Mouse (Mus musculus) CD4-positive helper T cell, adult 2 months (primary cell): Measurements from ENCODE around the gene Sidt2.

ENCODE experiments used
- DNase-seq: peaks from one replicate; pipeline ENCODE4 v3.0.0-alpha.2; 2012; ENCODE audit warnings: low read depth, missing footprints, low spot score

Gene Sidt2

GRCm38 (mm10) chr9:45911673-45912072, 43.4 kb downstream of the Sidt2 start:
- peak; percentile 49 for DNase-seq

DNA sequence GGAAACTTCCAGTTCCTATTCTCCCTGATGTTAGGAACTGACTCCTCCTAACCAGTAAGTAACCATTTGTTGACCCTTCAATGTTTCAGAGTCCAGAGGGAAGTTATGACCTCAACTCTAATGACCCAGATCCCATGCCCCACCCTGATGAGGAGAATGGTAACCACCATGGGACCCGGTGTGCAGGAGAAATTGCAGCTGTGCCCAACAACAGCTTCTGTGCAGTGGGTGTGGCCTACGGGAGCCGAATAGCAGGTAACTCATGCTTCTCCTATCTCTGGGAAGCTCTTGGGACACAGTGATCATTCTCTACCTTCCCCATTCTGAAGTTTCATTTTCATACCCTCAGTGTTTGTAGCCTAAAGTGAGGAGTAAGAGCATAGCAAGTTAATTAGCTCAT, 44.1 kb downstream of the Sidt2 start:
- DNase-seq = no peak

DNA sequence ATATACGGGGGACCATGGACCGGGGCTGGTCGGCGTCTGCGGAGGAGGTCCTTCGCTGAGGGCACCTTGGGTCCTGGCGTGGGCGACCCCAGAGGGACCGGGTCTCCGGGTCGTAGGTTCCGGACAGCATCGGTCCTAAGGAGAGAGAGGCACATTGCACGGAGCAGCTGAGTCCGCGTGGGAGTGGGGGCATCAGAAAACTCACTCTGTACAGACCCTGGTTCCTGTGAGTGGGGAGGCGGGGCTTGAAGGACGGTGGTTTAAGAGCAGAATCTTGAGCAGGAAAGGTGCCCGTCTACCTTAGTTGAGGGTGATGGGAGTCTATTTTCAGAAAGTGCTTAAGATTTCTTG, 48.0 kb downstream of the Sidt2 start:
- no peak for DNase-seq

DNA sequence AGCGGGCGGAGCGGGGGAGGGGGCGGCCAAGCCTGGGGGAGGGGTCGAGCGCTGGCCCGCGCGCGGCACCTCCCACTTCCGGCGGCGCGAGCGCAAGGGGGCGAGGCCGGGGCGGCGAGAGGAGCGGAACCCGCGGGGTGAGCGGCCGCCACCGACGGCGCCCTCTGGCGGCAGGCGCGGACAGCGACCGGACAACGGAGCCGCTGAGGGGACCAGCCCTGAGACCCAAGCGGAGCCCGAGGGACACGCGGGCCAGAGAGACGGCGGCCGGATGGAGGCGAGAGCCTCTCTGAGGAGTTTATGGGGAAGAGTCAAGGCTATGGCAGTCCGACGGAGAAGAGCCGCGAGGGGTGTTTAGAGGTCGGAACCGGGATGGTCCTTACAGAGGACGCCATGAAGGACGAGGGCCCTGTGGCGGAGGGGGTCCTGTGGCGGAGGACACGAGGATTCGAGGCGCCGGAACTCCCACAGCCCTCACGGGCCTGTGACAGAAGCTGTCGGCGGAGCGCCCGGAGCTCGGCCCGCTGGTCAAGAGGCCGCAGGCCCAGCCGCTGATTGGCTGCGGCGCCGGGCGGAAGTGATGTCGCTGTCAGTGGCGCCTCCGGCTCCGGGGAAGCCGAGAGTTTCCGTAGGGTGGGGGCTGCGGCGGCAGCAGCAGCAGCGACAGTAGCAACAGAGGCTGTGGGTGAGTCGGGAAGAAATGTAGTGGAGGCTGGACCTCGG, 48.5 kb downstream of the Sidt2 start, which contains the start of the genes Pcsk7 and Rnf214:
Pcsk7 (plus strand) TSS at position 143 of the 723 bp plus-strand sequence.
Rnf214 (minus strand) TSS at position 557 of the 723 bp plus-strand sequence.
- DNase-seq = peak; percentile 91

GRCm38 (mm10) chr9:45905811-45906237, 49.2 kb downstream of the Sidt2 start:
- DNase-seq = no peak

- DNase-seq = no peak
Measured at GRCm38 (mm10) chr9:45905196-45905595, 49.9 kb downstream of the Sidt2 start.

GRCm38 (mm10) chr9:45893681-45894080, 61.4 kb downstream of the Sidt2 start:
- no peak for DNase-seq
